Mouse (Mus musculus) stomach, embryonic 14.5 days (tissue): ENCODE measurements at regions not wholly inside any gene's neighbourhood (a gene's known extent, or its start where the extent isn't known, plus 50 kb on each side); places are given as distances from the start of the nearest gene placed in this dataset.

Experiments used
- ATAC-seq: fragments of 200-750 bp; cut with Nextera tagmentation; 2 replicates; pipeline ENCODE4 v1.8.0; 2017; ENCODE audit warnings: low read depth, moderate TSS enrichment; ENCODE audit not compliant: insufficient number of reproducible peaks, insufficient read depth, low FRiP score
- H3K27ac ChIP-seq: fragments of 300-500 bp; sonication (generic); 2 replicates; pipeline ENCODE4 v1.5.1; 2014; ENCODE audit warnings: mild to moderate bottlenecking, low read length, moderate library complexity, mixed read lengths
- H3K27me3 ChIP-seq: fragments of 300-500 bp; sonication (generic); 2 replicates; pipeline ENCODE4 v1.6.1; 2014; ENCODE audit warnings: low read length, control low read depth, mixed read lengths; ENCODE audit not compliant: control insufficient read depth, insufficient read depth
- H3K36me3 ChIP-seq: fragments of 300-500 bp; sonication (generic); 2 replicates; pipeline ENCODE4 v1.6.1; 2014; ENCODE audit warnings: mild to moderate bottlenecking, control low read depth, low read length, moderate library complexity, mixed read lengths; ENCODE audit not compliant: control insufficient read depth, insufficient read depth
- H3K4me1 ChIP-seq: fragments of 300-500 bp; sonication (generic); 2 replicates; pipeline ENCODE4 v1.6.1; 2014; ENCODE audit warnings: low read length, control low read depth, mixed read lengths; ENCODE audit not compliant: control insufficient read depth, insufficient read depth
- H3K4me2 ChIP-seq: fragments of 300-500 bp; sonication (generic); replicated peaks from 2 replicates; pipeline ENCODE4 v1.6.1; 2014; ENCODE audit warnings: low read depth, low read length, control low read depth
- H3K4me3 ChIP-seq: fragments of 300-500 bp; sonication (generic); 2 replicates; pipeline ENCODE4 v1.5.1; 2014; ENCODE audit warnings: low read depth, low read length, control low read depth
- H3K9ac ChIP-seq: fragments of 300-500 bp; sonication (generic); replicated peaks from 2 replicates; pipeline ENCODE4 v1.6.1; 2014; ENCODE audit warnings: low read depth, mild to moderate bottlenecking, control low read depth, low read length, moderate library complexity, mixed read lengths
- H3K9me3 ChIP-seq: fragments of 300-500 bp; sonication (generic); 2 replicates; pipeline ENCODE4 v1.6.1; 2016; ENCODE audit warnings: low read depth, low read length, control low read depth; ENCODE audit not compliant: control insufficient read depth
- WGBS: fragments of 180-500 bp; shearing (Covaris S2); extraction: QIAGEN DNeasy Blood & Tissue Kit; methylation state at CpG from one replicate; pipeline ENCODE4 v1.1.7; 2014; 5-methylcytosine and 5-hydroxymethylcytosine counted together

GRCm38 (mm10) chr4:58670906-58671250 is 116.6 kb downstream of the Olfr267 start:
- 0 out of 2 replicates have a peak overlapping the region, but pooled peaks have one; percentile 6 for H3K4me2 ChIP-seq
- H3K36me3 ChIP-seq = no peaks in the 10 kb centered on the region
- H3K4me3 ChIP-seq = no peak overlapping the region

GRCm38 (mm10) chr4:58670107-58670905 is 116.6 kb upstream of the Lpar1 start:
- Histone ChIP-seq H3K27ac (peak overlapping the region; percentile 45; the same call in 1 of the 2 replicates), H3K27me3 (no peaks in the 10 kb centered on the region), H3K36me3 (no peaks in the 10 kb centered on the region), H3K9ac (no peak overlapping the region), H3K9me3 (no peaks in the 10 kb centered on the region), H3K4me1 (peaks cover 16% of the 10 kb centered on the region), H3K4me3 (no peak overlapping the region), H3K4me2 (0 out of 2 replicates have a peak overlapping the region, but pooled peaks have one; percentile 6)
- ATAC-seq = no peak
- 24% methylated on average over 15 of the region's 15 CpGs for WGBS

More at GRCm38 (mm10) chr4:58670906-58671250, 116.6 kb downstream of the Olfr267 start:
- no peak overlapping the region for H3K9ac ChIP-seq
- WGBS = 18% methylated on average over 6 of the region's 6 CpGs
- no peak for ATAC-seq
- peak overlapping the region; percentile 45; the same call in 1 of the 2 replicates for H3K27ac ChIP-seq
- H3K27me3 ChIP-seq = no peaks in the 10 kb centered on the region
- H3K4me1 ChIP-seq = peaks cover 16% of the 10 kb centered on the region
- no peaks in the 10 kb centered on the region for H3K9me3 ChIP-seq

- no peak for ATAC-seq
- 45% methylated on average over 8 of the region's 8 CpGs for WGBS
- Histone ChIP-seq H3K9me3 (no peaks in the 10 kb centered on the region), H3K27ac (no peak overlapping the region), H3K4me2 (no peak overlapping the region), H3K9ac (no peak overlapping the region), H3K27me3 (no peaks in the 10 kb centered on the region), H3K4me3 (no peak overlapping the region), H3K4me1 (peaks cover 20% of the 10 kb centered on the region), H3K36me3 (no peaks in the 10 kb centered on the region)
Measured at GRCm38 (mm10) chr4:58668368-58669153, 114.9 kb upstream of the Lpar1 start.

GRCm38 (mm10) chr4:58663628-58664205 is 110.0 kb upstream of the Lpar1 start:
- Histone ChIP-seq H3K27me3 (no peaks in the 10 kb centered on the region), H3K4me3 (no peak overlapping the region), H3K9me3 (no peaks in the 10 kb centered on the region), H3K4me1 (peaks cover 26% of the 10 kb centered on the region), H3K9ac (no peak overlapping the region), H3K4me2 (no peak overlapping the region), H3K27ac (peak overlapping the region; percentile 36; the same call in 1 of the 2 replicates), H3K36me3 (no peaks in the 10 kb centered on the region)
- ATAC-seq = no peak
- 26% methylated on average over 6 of the region's 6 CpGs for WGBS

- Histone ChIP-seq H3K4me2 (no peak overlapping the region), H3K9me3 (no peaks in the 10 kb centered on the region), H3K27ac (peak overlapping the region; percentile 41; the same call in 1 of the 2 replicates), H3K36me3 (no peaks in the 10 kb centered on the region), H3K9ac (no peak overlapping the region), H3K4me3 (no peak overlapping the region), H3K27me3 (no peaks in the 10 kb centered on the region), H3K4me1 (peaks cover 35% of the 10 kb centered on the region)
- ATAC-seq = peak; percentile 76; the same call in 1 of the 2 replicates
- WGBS = 47% methylated on average over 4 of the region's 4 CpGs
Measured at GRCm38 (mm10) chr4:58661781-58662293, 108.1 kb upstream of the Lpar1 start.

- WGBS = 39% methylated on average over 5 of the region's 5 CpGs
- H3K9me3 ChIP-seq = no peaks in the 10 kb centered on the region
- no peak overlapping the region for H3K9ac ChIP-seq
- peak overlapping the region; percentile 69 for H3K27ac ChIP-seq
- H3K4me2 ChIP-seq = no peak overlapping the region
- H3K36me3 ChIP-seq = no peaks in the 10 kb centered on the region
- 0 out of 2 replicates have a peak, but pooled peaks have one; percentile 66 for ATAC-seq
- H3K4me3 ChIP-seq = no peak overlapping the region
- H3K4me1 ChIP-seq = peaks cover 35% of the 10 kb centered on the region
- H3K27me3 ChIP-seq = no peaks in the 10 kb centered on the region
Measured at GRCm38 (mm10) chr4:58660511-58660910, 106.8 kb upstream of the Lpar1 start.

GRCm38 (mm10) chr4:58658206-58658605 is 104.5 kb upstream of the Lpar1 start:
- Histone ChIP-seq H3K4me3 (no peak overlapping the region), H3K4me2 (no peak overlapping the region), H3K27ac (no peak overlapping the region), H3K9me3 (no peaks in the 10 kb centered on the region), H3K4me1 (peaks cover 27% of the 10 kb centered on the region), H3K36me3 (no peaks in the 10 kb centered on the region), H3K9ac (no peak overlapping the region), H3K27me3 (no peaks in the 10 kb centered on the region)
- 62% methylated on average over 6 of the region's 6 CpGs for WGBS
- no peak for ATAC-seq

GRCm38 (mm10) chr4:58647761-58648295 is 94.1 kb upstream of the Lpar1 start:
- ATAC-seq = no peak
- Histone ChIP-seq H3K27ac (no peak overlapping the region), H3K27me3 (no peaks in the 10 kb centered on the region), H3K9me3 (no peaks in the 10 kb centered on the region), H3K36me3 (no peaks in the 10 kb centered on the region), H3K4me2 (no peak overlapping the region), H3K4me1 (0 out of 2 replicates have a peak, but pooled peaks cover 4% of the 10 kb centered on the region), H3K9ac (no peak overlapping the region), H3K4me3 (no peak overlapping the region)
- 38% methylated on average over 2 of the region's 2 CpGs for WGBS
